Mouse (Mus musculus) E14TG2a.4 (cell line): ENCODE results near the gene Rps8.

ENCODE experiments used
- CTCF ChIP-seq: conservative IDR thresholded peaks from 2 replicates; pipeline ENCODE4 v1.5.1; 2014; ENCODE audit warnings: low read length
- NANOG ChIP-seq: IDR thresholded peaks from 2 replicates; pipeline ENCODE4 v1.6.1; 2014; ENCODE audit warnings: borderline replicate concordance, low read length, mixed read lengths
- POU5F1 ChIP-seq: IDR thresholded peaks from 2 replicates; pipeline ENCODE4 v1.6.1; 2014; ENCODE audit warnings: low read length, borderline replicate concordance

DNA sequence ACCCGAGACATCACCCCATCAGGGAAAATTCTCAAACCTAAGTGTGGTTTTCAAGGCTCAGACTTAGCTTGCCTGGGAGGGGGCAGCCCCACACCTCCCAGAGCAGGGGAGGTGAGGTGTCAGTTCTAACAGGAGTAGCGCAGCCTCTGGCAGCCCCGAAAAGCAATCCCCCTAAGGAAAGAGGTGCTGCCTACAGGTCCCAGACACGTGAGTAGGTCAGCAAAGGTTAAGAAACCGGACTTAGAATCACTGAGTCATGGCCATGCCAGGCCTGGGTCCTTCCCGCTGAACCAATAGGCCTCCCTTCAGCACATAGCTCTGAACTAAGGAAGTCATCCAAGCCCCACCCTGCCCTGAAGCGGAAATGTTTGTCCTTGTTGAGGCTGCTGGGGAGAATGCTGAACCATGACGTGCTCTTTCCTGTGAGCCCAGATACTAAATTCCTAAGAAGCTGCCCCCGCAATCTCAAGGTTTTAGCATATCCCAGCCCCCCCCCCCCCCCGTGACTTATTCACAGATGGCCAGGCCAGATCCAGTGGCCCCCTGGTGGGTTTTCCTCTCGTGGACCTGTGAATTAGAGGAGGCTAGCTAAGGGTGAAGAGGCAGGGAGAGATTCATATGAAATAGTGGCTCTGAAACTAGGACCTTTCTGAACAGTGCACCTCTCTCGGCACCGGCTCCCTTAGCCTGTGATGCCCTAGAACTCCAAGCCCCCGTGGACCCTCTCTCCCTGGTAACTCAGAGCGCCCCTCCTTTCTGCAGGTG lies 30.0 kb downstream of the Rps8 start:
- TF ChIP-seq CTCF (no peak), POU5F1 (no peak), NANOG (no peak)
